8 mouse cellular contexts compared by ENCODE assay signal in genomic region chr4:134853637-134854485, GRCm38 (mm10). TPM values are rescaled to one million over a fixed set of nuclear protein-coding genes. Genes with fewer than 3 reads are reported as not detected.
DNase-seq lines count a peak whose midpoint lies in the region; ATAC-seq and TF ChIP-seq lines count a peak whose summit lies in the region.

No protein-coding gene starts in this region.

- ATAC-seq in CD4-positive, CD25-positive, alpha-beta regulatory T cell, adult 4 months = peak; percentile 83
- peak; percentile 79 for ATAC-seq in erythroid progenitor cell, adult 5-6 weeks (replicated peaks; ENCODE audit: low FRiP score, poor library complexity, severe bottlenecking)
- ATAC-seq in heart, embryonic 14.5 days (ENCODE audit: insufficient number of reproducible peaks, insufficient read depth, low FRiP score, low read depth) = peak; percentile 92
- peak; percentile 91 for ATAC-seq in liver, embryonic 11.5 days (replicated peaks; ENCODE audit: low FRiP score)

- no peaks in the 10 kb centered on the region for H3K9me3 ChIP-seq in heart, embryonic 14.5 days (ENCODE audit: control insufficient read depth, low read length)
- no peaks in the 10 kb centered on the region for H3K9me3 ChIP-seq in liver, embryonic 11.5 days (ENCODE audit: control insufficient read depth, low read length)

- peak; percentile 96 for DNase-seq in kidney, postnatal 10 days
- DNase-seq in liver, embryonic 11.5 days (ENCODE audit: low spot score) = peak; percentile 93
- peak; percentile 94 to 97 for DNase-seq in spleen, postnatal 4 days (ENCODE audit: low spot score in 2 of 2)

- H3K4me2 ChIP-seq in heart, embryonic 14.5 days (ENCODE audit: low read length) = peak overlapping the region; percentile 69
- H3K4me2 ChIP-seq in liver, embryonic 11.5 days = peak overlapping the region; percentile 93
- peak overlapping the region; percentile 91 for H3K4me2 ChIP-seq in myocyte (ENCODE audit: low read depth)

- H3K79me2 ChIP-seq in myocyte (ENCODE audit: control insufficient read depth, insufficient read depth) = peaks cover 34% of the 10 kb centered on the region

- no peaks in the 10 kb centered on the region for H3K36me3 ChIP-seq in heart, embryonic 14.5 days (ENCODE audit: control insufficient read depth, insufficient read depth, low read length)
- H3K36me3 ChIP-seq in liver, embryonic 11.5 days (ENCODE audit: control insufficient read depth, insufficient read depth, low read length) = no peaks in the 10 kb centered on the region
- no peaks in the 10 kb centered on the region for H3K36me3 ChIP-seq in myocyte (ENCODE audit: control insufficient read depth, insufficient read depth)

- peak overlapping the region; percentile 67 for H3K27ac ChIP-seq in brown adipose tissue, adult 24 weeks (replicated peaks; ENCODE audit: low read depth, low read length)
- H3K27ac ChIP-seq in heart, embryonic 14.5 days (replicated peaks in 1 of 2; ENCODE audit: control insufficient read depth in 1 of 2, insufficient read depth in 1 of 2, low read depth in 2 of 2, low read length in 2 of 2) = peak overlapping the region; percentile 83 to 84
- peak overlapping the region; percentile 95 for H3K27ac ChIP-seq in liver, embryonic 11.5 days (ENCODE audit: low read depth, low read length)

- H3K9ac ChIP-seq in heart, embryonic 14.5 days (ENCODE audit: low read length) = peak overlapping the region; percentile 71
- peak overlapping the region; percentile 98 for H3K9ac ChIP-seq in liver, embryonic 11.5 days (ENCODE audit: low read depth, low read length)

- H3K27me3 ChIP-seq in heart, embryonic 14.5 days (ENCODE audit: control insufficient read depth, insufficient read depth, low read length) = peaks cover 6% of the 10 kb centered on the region; the same call in 1 of the 2 replicates
- peaks cover 4% of the 10 kb centered on the region; the same call in 1 of the 2 replicates for H3K27me3 ChIP-seq in liver, embryonic 11.5 days (replicated peaks; ENCODE audit: control insufficient read depth, insufficient read depth, low read length)
- no peaks in the 10 kb centered on the region for H3K27me3 ChIP-seq in myocyte (ENCODE audit: control insufficient read depth, insufficient read depth, insufficient read length)

- peak overlapping the region; percentile 88 for H3K4me3 ChIP-seq in brown adipose tissue, adult 24 weeks (ENCODE audit: insufficient read depth, low read depth, low read length)
- peak overlapping the region; percentile 86 to 88 for H3K4me3 ChIP-seq in heart, embryonic 14.5 days (ENCODE audit: control insufficient read depth in 1 of 2, insufficient read depth in 1 of 2, low read depth in 1 of 2, low read length in 2 of 2)
- peak overlapping the region; percentile 91 for H3K4me3 ChIP-seq in liver, embryonic 11.5 days (ENCODE audit: low read depth, low read length)
- H3K4me3 ChIP-seq in myocyte = peak overlapping the region; percentile 37

- 0 out of 2 replicates have a peak, but pooled peaks cover 2% of the 10 kb centered on the region for H3K4me1 ChIP-seq in brown adipose tissue, adult 24 weeks (ENCODE audit: control insufficient read depth, insufficient read depth, insufficient read length, low read length)
- H3K4me1 ChIP-seq in heart, embryonic 14.5 days (ENCODE audit: control insufficient read depth in 2 of 2, insufficient read depth in 2 of 2, low read length in 2 of 2) = peaks cover 3 to 7% of the 10 kb centered on the region in 2 experiments; a peak in 3 of 4 replicates
- peaks cover 23% of the 10 kb centered on the region for H3K4me1 ChIP-seq in liver, embryonic 11.5 days (replicated peaks; ENCODE audit: control insufficient read depth, insufficient read depth, low read length)

- TF ChIP-seq POLR2A in myocyte (IDR thresholded peaks at IDR 0.05; ENCODE audit: insufficient read length, low read depth) = peak; percentile 75

- 1% methylated on average over 88 of the region's 91 CpGs for WGBS in heart, embryonic 14.5 days
- WGBS in liver, embryonic 11.5 days = under 1% methylated on average over 91 of the region's 91 CpGs

- peak overlapping the region; percentile 78 for H3ac ChIP-seq in myocyte (ENCODE audit: control insufficient read depth, insufficient read length)

TF ChIP-seq in myocyte, 11 proteins besides CTCF, POLR2A, EP300 and RAD21:
- TF ChIP-seq REST (IDR thresholded peaks at IDR 0.05; ENCODE audit: insufficient read depth, insufficient read length) (no peak), POLR2AphosphoS2 (IDR thresholded peaks at IDR 0.05; ENCODE audit: insufficient read length, low read depth) (peak; percentile 60), USF1 (IDR thresholded peaks at IDR 0.05; ENCODE audit: low read depth) (no peak), MAX (IDR thresholded peaks at IDR 0.05; ENCODE audit: low read depth) (no peak), MYOG (IDR thresholded peaks at IDR 0.05; ENCODE audit: control insufficient read depth in 1 of 3, insufficient read depth in 1 of 3, insufficient read length in 2 of 3, low read depth in 2 of 3) (peak in 1 of 3 experiments; percentile 42), TCF3 (IDR thresholded peaks at IDR 0.05; ENCODE audit: insufficient read length, low read depth) (no peak), SRF (IDR thresholded peaks at IDR 0.05; ENCODE audit: control insufficient read depth, insufficient read length, low read depth) (peak; percentile 32)

RNA-seq across cellular contexts. Expression of gene Maco1, which starts 0.7 kb away (rescaled TPM):
- 1 to 10 TPM; 4.2 to 7.1 TPM for polyA plus RNA-seq in CD4-positive, CD25-positive, alpha-beta regulatory T cell, adult 4 months (2017; shearing (Covaris generic))
- 22.4 and 26.2 TPM in 2 replicates for polyA plus RNA-seq in brown adipose tissue, adult 24 weeks (2012; ENCODE audit: insufficient read depth, insufficient read length, missing spikeins)
- 61.6 and 62.9 TPM in 2 replicates for total RNA-seq in erythroid progenitor cell, adult 5-6 weeks (2015; ENCODE audit: low replicate concordance)
- total RNA-seq in erythroid progenitor cell, adult 5-6 weeks (2017; ENCODE audit: low replicate concordance) = 125 and 136 TPM in 2 replicates
- 24.2 and 25.5 TPM in 2 replicates for polyA plus RNA-seq in heart, embryonic 14.5 days (2014; fragmentation: Nextera tagmentation; extraction: Ambion mirVana)
- polyA plus RNA-seq in liver, embryonic 11.5 days (2014; fragmentation: Nextera tagmentation; extraction: Ambion mirVana) = 26.3 and 28.3 TPM in 2 replicates
- 19.6 TPM for polyA plus RNA-seq in myocyte (2012; fragmentation: generic; extraction: Trizol)

RNA-seq across cellular contexts. Expression of gene Rhd, which starts 10.5 kb away (rescaled TPM):
- polyA plus RNA-seq in CD4-positive, CD25-positive, alpha-beta regulatory T cell, adult 4 months (2017; shearing (Covaris generic)) = under 1 TPM in 1 of 2 experiments, not detected in 1; 0.75 TPM
- not detected in 2 replicates for polyA plus RNA-seq in brown adipose tissue, adult 24 weeks (2012; ENCODE audit: insufficient read depth, insufficient read length, missing spikeins)
- 1,050 and 1,093 TPM in 2 replicates for total RNA-seq in erythroid progenitor cell, adult 5-6 weeks (2015; ENCODE audit: low replicate concordance)
- 1,285 and 1,461 TPM in 2 replicates for total RNA-seq in erythroid progenitor cell, adult 5-6 weeks (2017; ENCODE audit: low replicate concordance)
- 3.6 and 5.5 TPM in 2 replicates for polyA plus RNA-seq in heart, embryonic 14.5 days (2014; fragmentation: Nextera tagmentation; extraction: Ambion mirVana)
- 213 and 235 TPM in 2 replicates for polyA plus RNA-seq in liver, embryonic 11.5 days (2014; fragmentation: Nextera tagmentation; extraction: Ambion mirVana)
- polyA plus RNA-seq in myocyte (2012; fragmentation: generic; extraction: Trizol) = 0.98 TPM

Comparison
In these comparisons a context has a peak if more than half of its experiments do, and no peak if none do; other contexts are left out.
1. Peak in every context shown above with its lines: DNase-seq, ATAC-seq, H3K4me3 ChIP-seq and H3K27ac ChIP-seq.
2. H3K4me3 ChIP-seq: peak in every context shown above with its lines; median percentile 91 in liver, embryonic 11.5 days; 88 in brown adipose tissue, adult 24 weeks; 87 in heart, embryonic 14.5 days; 37 in myocyte.
3. RNA of gene Rhd, which starts 10.5 kb away (polyA plus RNA-seq): 213 to 235 TPM in liver, embryonic 11.5 days; 3.6 to 5.5 TPM in heart, embryonic 14.5 days, 0.98 TPM in myocyte (single experiment), 0.75 TPM in CD4-positive, CD25-positive, alpha-beta regulatory T cell, adult 4 months and not detected in brown adipose tissue, adult 24 weeks; every median in the first group is over 10 times any median in the second.